Mouse (Mus musculus) liver, postnatal 0 days (tissue): ENCODE data around the gene Slc11a1.

Source experiments
- CTCF ChIP-seq: sonication (generic); IDR thresholded peaks from 2 replicates; pipeline ENCODE4 v1.5.1; 2016; ENCODE audit warnings: antibody characterized with exemption, low read depth
- EP300 ChIP-seq: IDR thresholded peaks from 2 replicates; pipeline ENCODE4 v1.6.1; 2016; ENCODE audit warnings: antibody characterized with exemption, low read depth, mild to moderate bottlenecking

- TF ChIP-seq CTCF = no peak
- TF ChIP-seq EP300 = no peak
These were observed 36.8 kb downstream of the Slc11a1 start for GRCm38 (mm10) chr1:74411753-74412325.
